Mouse (Mus musculus) heart, postnatal 0 days (tissue): Measurements from ENCODE around the gene Kazn.

ENCODE experiments used
- CTCF ChIP-seq: IDR thresholded peaks from 2 replicates; pipeline ENCODE4 v1.5.1; 2016; ENCODE audit warnings: antibody characterized with exemption, control low read depth, low read depth
- EP300 ChIP-seq: IDR thresholded peaks from 2 replicates; pipeline ENCODE4 v1.6.1; 2016; ENCODE audit warnings: antibody characterized with exemption, low read depth

GRCm38 (mm10) chr4:142278197-142278575, 39.0 kb upstream of the Kazn start:
- no peak for TF ChIP-seq CTCF
- TF ChIP-seq EP300, result no peak
